Mouse (Mus musculus): ENCODE measurements around the gene Shroom3.

Gene Shroom3

GRCm38 (mm10) chr5:92969926-92970325 is 286.7 kb downstream of the Shroom3 start:
- DNase-seq (ENCODE audit: low spot score) = no peak

- DNase-seq (ENCODE audit: low spot score) = peak; percentile 51
Observed at GRCm38 (mm10) chr5:92970480-92970879, 287.2 kb downstream of the Shroom3 start.

- DNase-seq (ENCODE audit: low spot score) = no peak
Observed at GRCm38 (mm10) chr5:92980393-92980792, 297.2 kb downstream of the Shroom3 start.

- no peak for DNase-seq (ENCODE audit: low spot score)
Observed at GRCm38 (mm10) chr5:92980862-92981261, 297.6 kb downstream of the Shroom3 start.

GRCm38 (mm10) chr5:92982673-92983072 is 299.4 kb downstream of the Shroom3 start:
- DNase-seq (ENCODE audit: low spot score) = no peak

GRCm38 (mm10) chr5:92983942-92984341 is 300.7 kb downstream of the Shroom3 start:
- no peak for DNase-seq (ENCODE audit: low spot score)

GRCm38 (mm10) chr5:92984692-92985091 is 301.5 kb downstream of the Shroom3 start:
- no peak for DNase-seq (ENCODE audit: low spot score)

GRCm38 (mm10) chr5:92985391-92985790 is 302.2 kb downstream of the Shroom3 start:
- no peak for DNase-seq (ENCODE audit: low spot score)

GRCm38 (mm10) chr5:92986651-92987610 is 303.7 kb downstream of the Shroom3 start:
- no peak for DNase-seq (ENCODE audit: low spot score)

- DNase-seq (ENCODE audit: low spot score) = no peak
Observed at GRCm38 (mm10) chr5:92987891-92988768, 304.9 kb downstream of the Shroom3 start.

- DNase-seq (ENCODE audit: low spot score) = no peak
Observed at GRCm38 (mm10) chr5:92988769-92989356, 305.6 kb downstream of the Shroom3 start.

- no peak for DNase-seq (ENCODE audit: low spot score)
Observed at GRCm38 (mm10) chr5:92992106-92992505, 308.9 kb downstream of the Shroom3 start.

GRCm38 (mm10) chr5:92994309-92994708 is 311.1 kb downstream of the Shroom3 start:
- DNase-seq (ENCODE audit: low spot score) = no peak

GRCm38 (mm10) chr5:92994861-92995260 is 311.6 kb downstream of the Shroom3 start:
- DNase-seq (ENCODE audit: low spot score) = no peak

- DNase-seq (ENCODE audit: low spot score) = no peak
Observed at GRCm38 (mm10) chr5:92997428-92998120, 314.3 kb downstream of the Shroom3 start.

- no peak for DNase-seq (ENCODE audit: low spot score)
Observed at GRCm38 (mm10) chr5:92998494-92999016, 315.3 kb downstream of the Shroom3 start.

- no peak for DNase-seq (ENCODE audit: low spot score)
Observed at GRCm38 (mm10) chr5:93000060-93000459, 316.8 kb downstream of the Shroom3 start.

GRCm38 (mm10) chr5:93000774-93001757 is 317.8 kb downstream of the Shroom3 start:
- DNase-seq (ENCODE audit: low spot score) = no peak

- no peak for DNase-seq (ENCODE audit: low spot score)
Observed at GRCm38 (mm10) chr5:93002615-93003014, 319.4 kb downstream of the Shroom3 start.

GRCm38 (mm10) chr5:93005229-93005814 is 322.1 kb downstream of the Shroom3 start:
- DNase-seq (ENCODE audit: low spot score) = peak; percentile 30
